Mouse (Mus musculus) fat pad, adult 2 months (tissue): ENCODE results near the gene Ntmt1.

Experiments used
- DNase-seq: peaks from one replicate; pipeline ENCODE4 v3.0.0-alpha.2; 2011; ENCODE audit warnings: low read depth, low spot score; ENCODE audit errors: extremely low read depth

The Ntmt1 gene

DNA sequence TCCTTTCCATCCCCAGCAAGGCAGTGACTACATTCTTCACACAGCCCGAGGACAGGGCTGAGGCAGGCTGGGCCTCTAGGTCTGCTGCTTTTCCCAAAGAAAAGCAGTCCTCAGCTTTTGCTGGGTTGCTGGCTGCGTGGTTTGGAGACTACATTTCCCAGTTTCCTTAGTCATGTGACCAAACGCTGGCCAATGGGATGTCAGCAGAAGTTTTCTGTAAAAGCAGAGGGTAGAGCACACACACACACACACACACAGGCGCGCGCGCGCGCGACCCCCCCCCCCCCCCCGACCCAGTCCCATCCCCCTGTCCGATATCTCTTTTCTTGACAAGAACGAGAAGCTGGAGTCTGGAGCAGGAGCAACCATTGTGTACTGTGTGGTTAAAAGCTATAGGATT is 24.3 kb upstream of the Ntmt1 start:
- no peak for DNase-seq

DNA sequence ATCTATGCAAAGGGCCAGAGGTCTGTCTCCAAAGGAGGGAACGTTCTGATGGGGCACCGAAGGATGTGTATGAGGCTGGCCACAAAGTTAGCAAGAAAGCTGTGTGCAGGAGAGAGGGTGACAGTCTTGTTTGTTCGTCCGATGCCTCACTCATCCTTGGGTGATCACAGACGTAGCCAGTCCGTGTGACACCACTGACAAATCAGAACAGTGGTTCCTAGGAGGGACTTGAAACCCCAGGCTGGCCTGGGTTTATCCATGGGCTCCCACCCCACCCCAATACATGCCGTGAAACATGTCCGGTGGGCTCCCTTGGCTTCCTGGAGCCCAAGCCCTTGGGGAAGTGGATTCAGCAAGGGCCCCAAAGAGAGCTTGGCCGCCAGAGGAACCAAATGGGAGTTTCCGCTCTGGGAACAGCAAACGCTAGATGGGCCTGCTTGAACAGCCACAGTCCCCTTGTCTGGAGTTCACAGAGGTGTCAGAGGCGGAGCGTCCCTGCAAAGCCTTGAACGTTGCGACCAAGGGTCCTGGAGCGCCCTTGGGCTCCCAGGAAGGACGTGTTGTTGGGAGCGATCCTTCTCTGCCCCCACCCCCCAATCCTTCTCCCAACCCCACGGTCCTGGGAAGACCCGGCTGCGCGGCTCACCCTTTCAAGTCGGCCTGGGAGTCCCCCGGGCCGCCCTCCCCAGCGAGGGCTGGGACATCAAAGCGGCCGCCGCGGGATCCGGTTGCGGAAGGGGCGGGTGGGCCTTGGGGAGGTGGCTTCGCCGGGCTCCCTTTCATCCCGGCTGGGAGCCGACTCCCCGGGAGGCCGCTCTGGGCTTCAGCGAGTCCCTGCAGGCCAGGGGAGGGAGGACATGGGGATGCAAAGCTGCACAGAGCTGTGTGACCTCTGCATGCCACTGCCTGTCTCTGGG is 23.3 kb upstream of the Ntmt1 start:
- DNase-seq = no peak

DNA sequence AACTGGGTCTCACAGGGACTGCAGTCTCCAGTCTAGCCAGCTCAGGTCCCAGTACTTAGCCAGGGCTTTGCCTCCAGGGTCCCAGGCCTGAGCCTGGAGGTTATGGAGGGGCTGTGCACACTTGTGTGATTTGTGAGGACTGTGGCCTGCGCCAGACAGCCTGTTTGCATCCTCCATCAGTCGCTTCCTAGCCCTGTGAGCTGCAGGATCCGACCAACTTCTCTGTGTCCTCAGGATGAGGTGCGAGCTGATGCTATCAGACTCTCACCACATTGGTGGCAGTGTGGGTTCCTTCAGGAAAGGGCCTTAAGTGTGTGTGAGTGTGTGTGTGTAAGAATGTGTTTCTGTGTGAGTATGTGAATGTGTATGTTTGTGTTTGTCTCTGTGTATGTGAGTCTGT is 20.2 kb upstream of the Ntmt1 start:
- no peak for DNase-seq

DNA sequence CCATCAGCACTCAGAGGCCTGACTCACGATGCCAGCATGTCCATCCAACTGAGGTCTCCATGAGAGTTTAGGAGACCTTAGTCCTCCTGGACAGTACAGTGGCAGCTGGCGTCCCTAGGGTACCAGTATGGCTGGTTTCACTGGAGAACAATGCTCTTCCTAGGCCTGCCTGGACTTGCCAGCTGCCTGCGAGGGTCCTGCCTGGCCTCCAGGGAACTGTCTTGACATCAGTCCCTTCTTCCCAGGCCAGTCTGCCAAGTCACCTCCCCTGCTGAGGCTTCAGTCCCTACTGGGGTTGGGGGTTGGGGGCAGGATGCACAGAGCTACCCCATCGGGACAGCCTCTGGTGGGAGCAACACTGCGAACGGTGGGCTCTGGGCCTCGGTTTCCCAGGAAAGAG is 15.6 kb upstream of the Ntmt1 start:
- no peak for DNase-seq

DNA sequence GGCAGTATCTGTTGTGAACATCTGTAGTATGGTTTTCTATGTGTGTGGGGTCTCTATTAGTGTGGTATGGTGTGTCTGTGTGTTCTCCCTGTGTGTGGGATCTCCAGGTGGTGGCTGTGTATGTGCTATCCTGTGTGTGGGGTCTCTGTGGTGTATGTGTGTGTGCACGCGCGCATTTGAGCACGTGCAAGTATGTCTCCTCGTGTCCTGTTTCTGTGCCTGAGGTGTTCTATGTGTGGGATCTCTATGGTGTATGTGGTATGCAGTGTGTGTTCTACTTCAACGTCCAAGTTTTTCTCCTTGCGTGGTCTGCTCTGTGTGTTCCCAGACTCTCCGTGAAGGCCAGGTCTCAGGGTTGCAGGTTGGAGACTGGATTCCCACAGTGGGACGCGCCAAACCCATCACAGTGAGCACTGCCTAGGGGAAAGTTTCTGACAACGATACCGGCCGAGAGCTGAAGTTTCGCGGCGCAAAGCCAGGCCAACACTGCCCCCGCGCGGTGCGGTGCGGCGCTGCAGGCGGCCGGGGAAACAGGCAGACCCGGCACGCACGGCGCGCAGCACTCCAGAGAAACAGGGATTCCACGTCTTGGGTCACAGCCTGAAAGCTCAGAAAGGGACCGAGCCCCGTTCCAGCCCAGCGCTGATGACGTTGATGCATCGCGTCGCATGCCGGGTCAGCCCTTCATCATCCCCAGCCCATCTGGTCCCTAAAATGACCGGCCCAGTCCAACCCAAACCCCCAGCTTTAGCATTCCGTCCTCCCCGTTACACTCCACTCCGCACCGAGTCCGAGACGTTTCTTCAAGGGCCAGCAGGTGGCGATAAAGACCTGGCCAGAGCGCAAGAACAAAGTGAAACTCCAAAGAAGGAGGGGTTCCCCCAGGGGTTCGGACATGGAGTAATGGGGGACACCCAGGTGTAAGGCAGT is 13.2 kb upstream of the Ntmt1 start:
- no peak for DNase-seq

DNA sequence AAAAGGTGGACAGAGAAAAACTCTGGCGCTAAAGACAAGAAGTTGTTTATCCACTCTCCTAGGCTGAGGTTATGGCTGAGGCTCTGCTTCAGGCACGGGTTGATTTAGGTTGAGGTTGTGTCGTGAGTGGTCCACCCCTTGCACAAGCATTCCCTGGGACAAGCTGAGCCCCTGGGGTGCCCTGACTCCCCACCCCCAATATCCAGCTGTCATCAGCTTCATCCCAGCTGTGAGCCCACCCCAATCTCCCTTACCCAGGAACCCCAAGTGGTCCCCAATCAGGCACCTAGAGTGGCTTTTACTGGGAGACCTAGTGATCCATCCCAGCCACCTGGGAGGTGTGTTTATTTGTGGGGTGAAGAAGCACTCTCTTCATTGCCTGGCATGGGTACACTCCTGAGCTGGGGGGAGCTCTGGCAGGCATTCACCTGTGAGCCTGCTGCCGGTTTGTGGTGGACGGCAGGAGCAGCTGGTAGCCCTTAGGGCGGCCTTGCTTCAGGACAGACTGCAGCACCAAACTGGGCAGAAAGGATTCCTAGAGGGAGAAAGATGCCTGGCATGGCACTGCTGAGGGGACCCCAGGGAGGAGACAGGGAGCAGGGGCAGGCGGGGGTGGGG is 12.2 kb upstream of the Ntmt1 start:
- no peak for DNase-seq

DNA sequence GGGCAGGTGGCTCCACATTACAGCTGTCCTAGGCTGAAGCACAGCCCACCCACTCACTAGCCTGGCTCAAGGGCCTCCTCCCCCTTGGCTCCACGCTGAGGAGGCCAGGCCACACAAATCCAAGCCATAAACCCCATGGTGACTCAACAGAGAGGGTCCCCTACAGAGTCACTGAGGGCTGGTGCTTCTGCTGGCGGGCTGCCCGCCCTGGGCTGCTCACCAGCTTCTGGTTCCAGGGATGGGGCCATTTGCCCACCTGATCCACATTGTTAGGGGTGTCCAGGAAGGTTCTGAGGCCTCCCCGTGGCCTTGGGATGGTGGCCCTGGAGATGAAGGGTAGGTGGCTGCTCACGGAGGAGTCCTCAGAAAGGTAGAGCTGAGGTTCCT is 11.7 kb upstream of the Ntmt1 start:
- no peak for DNase-seq

DNA sequence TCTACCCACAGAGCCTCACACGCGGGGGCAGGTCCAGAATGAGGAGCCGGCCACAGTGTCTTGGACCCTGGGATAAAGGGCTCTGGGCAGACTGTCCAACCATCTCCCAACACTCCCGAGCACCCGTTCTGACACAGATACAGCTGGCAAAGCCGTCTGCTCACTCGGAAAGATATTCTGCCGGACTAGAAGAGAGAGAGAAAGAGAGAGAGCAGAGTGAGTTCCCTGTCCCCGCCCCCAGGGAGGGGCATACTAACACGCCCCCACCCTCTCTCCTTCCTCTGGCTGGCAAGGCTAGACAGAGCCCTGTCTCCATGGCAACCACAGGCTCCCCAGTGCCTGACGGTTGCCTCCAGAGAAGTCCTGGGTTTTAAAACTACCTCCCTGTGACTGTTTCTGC is 11.2 kb upstream of the Ntmt1 start:
- DNase-seq = no peak

DNA sequence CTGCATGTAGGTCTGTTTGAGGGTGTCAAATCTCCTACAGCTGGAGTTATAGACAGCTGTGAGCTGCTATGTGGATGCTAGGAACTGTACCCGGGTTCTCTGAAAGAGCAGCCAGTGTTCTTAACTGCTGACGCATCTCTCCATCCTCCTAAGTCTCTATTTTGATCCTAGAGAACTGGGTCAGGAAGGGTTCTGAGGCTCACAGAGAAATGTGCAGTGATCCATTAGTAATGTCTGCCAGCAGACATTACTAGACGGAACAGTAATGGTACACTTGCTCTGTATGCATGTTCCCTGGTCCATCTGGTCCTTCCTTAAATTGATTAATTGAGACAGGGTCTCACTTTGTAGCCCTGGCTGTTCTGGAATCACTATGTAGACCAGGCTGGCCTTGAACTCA is 8.2 kb upstream of the Ntmt1 start:
- DNase-seq = no peak

DNA sequence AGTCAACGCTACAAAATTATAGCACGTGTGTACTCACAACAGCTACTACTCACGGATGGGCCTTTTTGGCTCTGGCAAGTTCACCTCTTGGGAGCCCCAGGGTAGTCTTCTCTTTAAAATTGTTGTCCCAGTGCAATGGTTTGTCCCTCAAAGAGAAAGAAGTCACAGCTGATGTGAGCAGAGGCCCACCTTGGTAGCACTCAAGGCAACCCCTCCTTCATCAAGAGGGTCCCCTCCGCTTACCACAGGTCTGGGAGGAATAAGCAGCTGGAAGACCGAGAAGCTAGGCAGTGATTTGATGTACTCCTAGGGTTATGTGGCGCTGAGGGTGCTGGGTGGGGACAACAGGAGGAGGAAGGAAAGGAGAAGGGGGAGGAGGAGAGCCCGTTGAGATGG is 7.0 kb upstream of the Ntmt1 start:
- DNase-seq = no peak

DNA sequence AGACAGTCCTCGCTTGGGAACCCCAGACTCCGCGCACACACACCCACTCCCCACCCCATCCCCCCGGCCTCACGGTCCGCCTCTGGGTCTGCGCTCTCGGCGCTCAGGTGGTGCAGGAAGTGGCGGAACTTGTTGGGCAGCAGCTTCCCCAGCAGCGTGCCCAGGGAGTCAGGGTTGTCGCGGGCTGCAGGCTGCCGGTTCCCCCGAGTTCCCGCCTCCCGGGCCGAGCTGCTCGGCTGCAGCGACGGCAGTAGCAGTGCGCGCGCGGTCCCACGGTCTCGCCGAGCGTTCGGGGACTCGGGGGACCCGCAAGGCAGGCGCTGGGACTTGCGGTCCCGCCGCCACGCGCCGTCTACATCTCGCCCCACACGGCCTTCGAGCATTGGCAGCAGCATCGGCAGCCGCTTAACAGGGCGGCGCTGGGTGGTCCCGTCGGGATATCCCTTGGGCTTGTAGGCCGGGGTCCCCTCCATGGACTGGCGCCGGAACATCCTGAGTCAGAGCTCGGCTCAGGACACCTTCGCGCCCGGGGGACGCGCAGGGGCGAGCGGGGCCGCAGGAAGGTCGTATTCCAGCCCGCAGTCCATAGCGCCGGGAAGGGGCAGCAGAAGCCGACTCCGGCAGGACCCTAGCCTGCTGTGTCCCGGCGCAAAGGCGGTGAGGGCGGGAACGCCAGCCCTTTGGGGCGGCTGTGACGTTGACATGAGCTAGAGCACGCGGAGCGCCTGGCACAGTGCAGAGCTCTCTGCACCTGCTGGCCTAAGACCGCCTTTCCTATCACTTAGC is 6.4 kb upstream of the Ntmt1 start:
- DNase-seq = no peak

DNA sequence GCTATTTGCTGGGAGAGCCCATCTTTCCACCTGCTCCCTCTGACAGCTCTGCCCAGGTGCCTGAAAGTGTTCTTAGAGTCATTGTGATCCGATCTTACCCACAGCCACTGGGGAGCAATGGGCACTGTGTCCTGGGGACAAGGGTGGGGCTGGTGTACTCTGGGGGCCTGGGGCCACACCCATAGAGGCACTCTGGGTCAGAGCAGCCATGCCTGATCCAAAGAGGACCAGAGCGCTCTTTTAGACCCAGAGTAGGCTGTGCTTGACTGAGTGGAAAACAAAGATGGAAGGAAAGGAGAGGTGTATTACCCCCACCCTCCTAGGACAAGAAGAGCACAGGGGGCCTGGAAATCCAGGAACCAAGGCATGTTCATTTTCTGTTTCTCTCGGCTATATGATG is 4.0 kb upstream of the Ntmt1 start, which contains the start of gene 1700001O22Rik:
Gene 1700001O22Rik, minus strand, starts transcription at position 58 of the 400 bp plus-strand sequence.
- DNase-seq = no peak

DNA sequence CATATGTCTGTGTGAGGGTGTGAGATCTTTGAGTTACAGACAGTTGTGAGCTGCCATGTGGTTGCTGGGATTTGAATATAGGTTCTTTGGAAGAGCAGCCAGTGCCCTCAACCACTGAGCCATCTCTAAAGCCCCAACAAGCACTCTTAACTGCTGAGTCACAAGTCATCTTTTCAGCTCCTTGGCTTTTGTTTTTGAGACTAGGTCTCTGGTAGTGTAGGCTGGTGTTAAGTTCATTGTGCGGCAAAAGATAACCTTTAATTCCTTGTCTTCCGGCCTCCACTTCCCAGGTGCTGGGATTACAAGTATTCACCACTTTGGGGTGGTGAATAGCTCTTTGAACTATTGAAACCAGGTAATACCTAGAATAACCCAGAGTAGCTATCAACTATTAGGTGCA is 1.6 kb upstream of the Ntmt1 start:
- DNase-seq = no peak

DNA sequence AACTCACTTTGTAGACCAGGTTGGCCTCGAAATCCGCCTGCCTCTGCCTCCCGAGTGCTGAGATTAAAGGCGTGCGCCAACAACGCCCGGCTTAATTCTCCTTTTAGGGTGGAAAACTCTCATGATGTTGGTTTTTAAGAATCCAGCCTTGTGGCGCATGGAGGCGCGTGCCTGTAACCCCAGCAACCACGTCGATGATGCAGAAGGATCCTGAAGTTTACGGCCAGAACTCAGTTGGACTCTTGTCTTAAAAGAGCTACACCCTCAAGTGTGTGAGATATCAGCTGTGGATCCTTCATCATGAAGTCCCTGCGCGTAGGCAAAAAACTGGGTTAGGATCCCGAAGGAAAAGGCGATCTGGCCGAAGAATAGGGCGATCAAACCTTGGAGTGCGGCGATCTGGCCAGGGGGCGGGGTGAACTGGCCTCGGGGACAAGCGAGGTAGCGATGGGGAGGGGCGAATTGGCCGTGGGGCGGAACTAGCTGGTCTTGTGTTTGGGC is 429 bp upstream of the Ntmt1 start:
- DNase-seq = no peak

DNA sequence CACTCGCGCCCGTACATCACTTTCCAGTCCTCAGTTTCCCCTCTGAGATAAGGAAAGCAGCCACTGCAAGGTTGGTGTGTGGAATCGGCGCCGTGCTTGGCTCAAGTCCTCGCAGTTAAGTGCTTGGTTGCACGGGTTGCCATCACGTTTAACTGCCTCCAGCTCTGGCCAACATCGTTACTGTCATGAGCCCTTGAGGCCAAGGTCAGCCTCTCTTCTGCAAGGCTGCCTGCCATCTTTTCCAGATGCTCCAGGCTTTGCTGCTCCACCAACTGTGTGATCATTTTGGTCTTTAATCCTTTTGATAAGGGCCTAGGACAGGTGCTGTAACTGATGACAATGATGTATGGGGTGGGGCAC is 650 bp downstream of the Ntmt1 start:
- no peak for DNase-seq

DNA sequence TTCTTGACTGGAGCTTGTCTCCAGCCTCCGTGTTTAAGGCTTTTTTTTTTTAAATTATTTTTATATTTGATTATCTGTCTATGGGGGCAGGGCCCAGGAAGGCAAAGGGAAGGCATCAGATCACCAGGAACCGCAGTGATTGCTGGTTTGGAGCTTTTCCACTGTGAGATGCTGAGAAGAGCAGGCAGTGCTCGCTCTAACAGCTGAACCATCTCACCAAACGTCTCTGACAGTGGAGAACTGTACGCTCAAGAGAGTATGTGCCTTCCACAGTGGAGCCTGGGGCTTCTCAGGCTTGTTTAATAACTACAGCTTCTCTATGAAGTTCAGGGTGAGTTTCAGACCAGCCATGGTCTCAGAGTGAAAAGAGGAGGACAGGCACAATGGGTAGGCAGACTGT is 1.9 kb downstream of the Ntmt1 start:
- no peak for DNase-seq

DNA sequence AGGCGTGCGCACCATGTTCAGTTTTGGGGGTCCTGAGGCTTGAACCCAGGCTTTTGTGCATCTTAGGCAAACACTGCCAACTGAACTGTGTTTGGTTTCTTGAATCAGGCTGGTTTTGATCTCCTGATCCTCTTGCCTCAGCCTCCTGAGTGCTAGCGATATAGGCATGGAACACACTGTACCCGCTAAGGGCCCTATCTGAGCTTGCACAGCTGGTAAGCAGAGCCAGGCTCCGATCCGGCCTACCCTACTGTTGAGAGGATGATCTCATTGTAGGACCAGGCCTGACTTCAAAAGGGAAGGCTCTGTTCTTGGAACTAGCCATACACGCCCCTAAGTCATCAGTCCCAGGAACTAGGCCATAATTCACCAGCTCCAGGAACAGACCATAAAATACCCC is 2.9 kb downstream of the Ntmt1 start:
- DNase-seq = no peak

DNA sequence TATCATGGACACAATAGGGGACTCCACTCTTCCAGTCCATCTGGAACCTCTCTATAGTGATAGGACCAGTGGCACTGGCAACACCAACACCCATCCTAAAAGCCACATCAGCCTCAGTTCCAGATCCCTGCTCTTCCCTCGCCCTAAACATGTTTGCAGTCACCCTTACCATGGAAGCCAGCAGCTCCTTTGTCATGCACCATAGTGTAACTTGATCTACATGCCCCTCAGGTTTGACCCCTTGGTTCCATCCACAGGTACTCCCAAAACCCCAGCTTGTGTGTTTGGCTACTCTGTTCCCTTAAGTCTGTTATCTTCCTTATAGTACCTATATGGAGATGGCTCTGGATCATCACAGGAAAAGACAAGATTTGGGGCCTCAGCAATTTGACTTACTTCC is 8.8 kb downstream of the Ntmt1 start:
- no peak for DNase-seq

DNA sequence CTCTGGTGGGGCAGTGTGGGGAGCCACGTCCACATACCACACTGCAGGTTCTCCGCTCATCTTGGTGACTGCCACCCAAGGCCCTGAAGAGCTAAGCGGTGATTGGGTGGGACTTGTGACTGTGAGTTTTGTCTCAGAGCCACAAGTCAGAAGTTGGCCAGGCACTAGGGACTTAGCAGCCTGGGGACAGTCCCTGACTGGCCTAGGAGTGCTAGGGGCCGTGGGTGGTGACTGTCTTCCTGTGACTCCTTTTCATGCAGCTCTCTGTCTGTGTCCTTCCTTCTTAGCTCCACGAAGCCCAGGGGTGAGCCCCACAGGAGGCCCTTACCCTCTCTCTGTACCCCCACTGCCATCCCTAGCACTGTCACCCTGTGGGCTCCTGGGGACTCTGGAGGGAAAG is 12.2 kb downstream of the Ntmt1 start:
- DNase-seq = no peak

DNA sequence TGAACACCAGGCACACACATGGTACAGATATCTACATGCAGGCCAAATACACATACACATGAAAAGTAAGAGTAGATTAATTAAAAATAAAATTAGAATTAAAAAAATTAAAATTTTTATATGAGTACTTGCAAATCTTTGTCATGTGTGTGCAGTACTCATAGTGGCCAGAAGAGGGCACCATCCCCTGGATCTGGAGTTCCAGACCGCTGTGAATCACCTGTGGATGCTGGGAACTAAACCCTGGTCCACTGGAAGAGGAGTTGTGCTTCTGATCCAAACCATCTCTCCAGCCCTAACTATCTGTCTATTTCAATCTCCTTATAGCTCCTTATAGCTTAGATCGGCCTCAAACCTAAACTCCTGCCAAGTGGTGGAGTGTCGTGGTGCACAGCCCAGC is 13.4 kb downstream of the Ntmt1 start:
- no peak for DNase-seq

DNA sequence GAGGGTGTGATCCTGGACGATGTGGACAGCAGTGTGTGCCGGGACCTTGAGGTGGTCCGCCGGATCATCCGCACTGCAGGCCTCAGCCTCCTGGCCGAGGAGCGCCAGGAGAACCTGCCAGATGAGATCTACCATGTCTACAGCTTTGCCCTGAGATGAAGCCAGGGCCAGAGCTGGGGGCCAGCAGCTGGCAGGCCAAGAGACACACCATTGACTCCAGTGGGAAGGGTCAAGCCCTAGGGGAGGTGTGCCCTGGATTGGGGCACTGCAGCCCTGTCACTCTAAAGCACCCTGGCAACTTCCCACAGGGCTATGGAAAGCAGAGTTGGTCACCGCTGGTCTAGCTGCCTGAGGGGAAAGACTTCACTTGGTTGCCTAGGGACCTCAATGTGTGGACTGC is 14.8 kb downstream of the Ntmt1 start:
- DNase-seq = no peak
